Mouse (Mus musculus) ES-Bruce4 (cell line): ENCODE measurements at regions not wholly inside any gene's neighbourhood (a gene's known extent, or its start where the extent isn't known, plus 50 kb on each side); places are given as distances from the start of the nearest gene placed in this dataset.

Experiments
- CTCF ChIP-seq: IDR thresholded peaks from one replicate; pipeline ENCODE4 v1.8.1; 2011; ENCODE audit warnings: low read depth, low read length
- POLR2A ChIP-seq: IDR thresholded peaks from one replicate; pipeline ENCODE4 v1.8.1; 2011; ENCODE audit warnings: low read length; ENCODE audit not compliant: insufficient read depth

GRCm38 (mm10) chr3:17461365-17461764 is 486.8 kb upstream of the Cypt12 start:
- no peak for TF ChIP-seq CTCF
- TF ChIP-seq POLR2A, result no peak
